Mouse (Mus musculus): Measurements from ENCODE around the gene Snx7. TPM values are rescaled to one million over a fixed set of nuclear protein-coding genes. Genes with fewer than 3 reads are reported as not detected.
A peak's percentile ranks its signal among the peaks of the same experiment; 100 is the strongest.

The Snx7 gene
- polyA plus RNA-seq, 1 experiment from 2014 or later: 67.6 TPM

GRCm38 (mm10) chr3:117788800-117789693 lies 79.7 kb downstream of the Snx7 start:
- peak; percentile 66; the same call in 1 of the 2 replicates for ATAC-seq (ENCODE audit: low FRiP score, low TSS enrichment)
- H3K27me3 ChIP-seq (ENCODE audit: insufficient read depth, low read length): no peaks in the 10 kb centered on the region
- 66% methylated on average over 14 of the region's 14 CpGs for WGBS

GRCm38 (mm10) chr3:117787247-117787646 lies 81.5 kb downstream of the Snx7 start:
- Histone ChIP-seq H3K36me3 (ENCODE audit: insufficient read depth, low read length) (no peaks in the 10 kb centered on the region), H3K9me3 (ENCODE audit: low read length) (no peaks in the 10 kb centered on the region), H3K9ac (replicated peaks; ENCODE audit: low read length) (no peak overlapping the region), H3K27ac (ENCODE audit: low read length) (peak overlapping the region; percentile 50; the same call in 1 of the 2 replicates), H3K4me3 (ENCODE audit: low read length) (no peak overlapping the region), H3K4me2 (replicated peaks; ENCODE audit: low read depth, low read length) (no peak overlapping the region), H3K4me1 (ENCODE audit: insufficient read depth, low read length) (peaks cover 11% of the 10 kb centered on the region), H3K27me3 (ENCODE audit: insufficient read depth, low read length) (no peaks in the 10 kb centered on the region)
- 38% methylated on average over 6 of the region's 6 CpGs for WGBS
- ATAC-seq (ENCODE audit: low FRiP score, low TSS enrichment): peak; percentile 91

More at GRCm38 (mm10) chr3:117788800-117789693, 79.7 kb downstream of the Snx7 start:
- Histone ChIP-seq H3K36me3 (ENCODE audit: insufficient read depth, low read length) (no peaks in the 10 kb centered on the region), H3K4me3 (ENCODE audit: low read length) (no peak overlapping the region), H3K9ac (replicated peaks; ENCODE audit: low read length) (no peak overlapping the region), H3K9me3 (ENCODE audit: low read length) (no peaks in the 10 kb centered on the region), H3K4me2 (replicated peaks; ENCODE audit: low read depth, low read length) (no peak overlapping the region), H3K27ac (ENCODE audit: low read length) (no peak overlapping the region), H3K4me1 (ENCODE audit: insufficient read depth, low read length) (peaks cover 11% of the 10 kb centered on the region)

DNA sequence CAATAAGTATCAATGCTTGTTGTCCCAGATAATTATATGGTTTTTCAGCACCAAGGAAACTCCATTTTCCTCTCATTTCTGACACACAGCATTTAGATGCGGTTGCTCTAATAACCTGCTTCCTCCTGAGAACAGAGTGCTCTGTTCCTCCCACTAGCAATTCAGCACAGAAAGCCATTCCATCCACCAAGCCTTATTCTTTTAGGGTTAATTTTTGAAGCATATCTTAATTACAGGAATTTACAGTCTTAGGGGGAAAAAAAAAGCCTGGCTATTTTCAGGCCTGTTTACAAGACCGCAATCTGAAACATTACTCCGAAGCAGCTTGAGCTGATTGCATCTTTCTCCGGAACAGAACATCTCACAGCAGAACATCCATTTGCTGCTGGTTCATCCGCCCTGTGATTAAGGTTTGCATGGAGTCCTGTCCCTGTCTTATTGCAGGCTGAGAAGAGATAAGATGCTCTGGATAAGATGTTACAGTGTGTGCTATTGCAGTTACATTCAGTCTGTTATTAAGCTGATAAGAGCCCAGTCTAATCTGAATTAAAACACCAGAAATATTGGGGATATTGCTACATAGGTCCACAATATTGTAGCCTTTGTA lies 116.5 kb downstream of the Snx7 start:
- H3K27ac ChIP-seq (ENCODE audit: low read length): no peak overlapping the region
- H3K27me3 ChIP-seq (ENCODE audit: insufficient read depth, low read length): no peaks in the 10 kb centered on the region
- no peaks in the 10 kb centered on the region for H3K4me1 ChIP-seq (ENCODE audit: insufficient read depth, low read length)
- no peak overlapping the region for H3K4me3 ChIP-seq (ENCODE audit: low read length)
- H3K36me3 ChIP-seq (ENCODE audit: insufficient read depth, low read length): no peaks in the 10 kb centered on the region
- no peaks in the 10 kb centered on the region for H3K9me3 ChIP-seq (ENCODE audit: low read length)
- WGBS: 85% methylated on average over 5 of the region's 5 CpGs
- no peak overlapping the region for H3K9ac ChIP-seq (replicated peaks; ENCODE audit: low read length)
- ATAC-seq (ENCODE audit: low FRiP score, low TSS enrichment): no peak
- H3K4me2 ChIP-seq (replicated peaks; ENCODE audit: low read depth, low read length): no peak overlapping the region

DNA sequence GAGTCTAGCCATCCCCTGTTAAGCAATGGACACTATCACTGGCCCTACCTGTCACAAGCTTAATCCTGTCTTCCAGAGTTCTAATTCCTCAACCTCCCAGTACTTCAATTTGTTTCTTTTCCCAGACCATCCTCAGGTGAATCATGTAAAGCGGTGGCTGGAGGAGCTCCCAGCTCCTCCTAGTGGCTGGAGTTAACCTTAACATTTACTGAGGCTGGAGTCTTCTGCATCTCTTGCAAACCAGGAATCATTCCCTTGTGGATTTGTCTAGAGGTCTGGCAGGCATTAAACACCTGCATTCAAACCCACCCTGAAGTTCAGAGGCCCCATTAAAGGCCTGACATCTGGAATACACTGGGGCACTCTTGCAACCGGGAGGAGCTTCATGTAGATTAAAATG lies 117.1 kb downstream of the Snx7 start:
- no peaks in the 10 kb centered on the region for H3K27me3 ChIP-seq (ENCODE audit: insufficient read depth, low read length)
- no peaks in the 10 kb centered on the region for H3K36me3 ChIP-seq (ENCODE audit: insufficient read depth, low read length)
- no peak overlapping the region for H3K27ac ChIP-seq (ENCODE audit: low read length)

GRCm38 (mm10) chr3:117749256-117749655 lies 119.5 kb downstream of the Snx7 start:
- no peak overlapping the region for H3K9ac ChIP-seq (replicated peaks; ENCODE audit: low read length)
- H3K27me3 ChIP-seq (ENCODE audit: insufficient read depth, low read length): no peaks in the 10 kb centered on the region
- no peak overlapping the region for H3K27ac ChIP-seq (ENCODE audit: low read length)
- no peaks in the 10 kb centered on the region for H3K4me1 ChIP-seq (ENCODE audit: insufficient read depth, low read length)
- no peak for ATAC-seq (ENCODE audit: low FRiP score, low TSS enrichment)
- no peak overlapping the region for H3K4me3 ChIP-seq (ENCODE audit: low read length)
- H3K36me3 ChIP-seq (ENCODE audit: insufficient read depth, low read length): no peaks in the 10 kb centered on the region
- no peaks in the 10 kb centered on the region for H3K9me3 ChIP-seq (ENCODE audit: low read length)
- H3K4me2 ChIP-seq (replicated peaks; ENCODE audit: low read depth, low read length): no peak overlapping the region
- WGBS: 85% methylated on average over 3 of the region's 3 CpGs

More for the DNA sequence above, 117.1 kb downstream of the Snx7 start:
- Histone ChIP-seq H3K4me3 (ENCODE audit: low read length) (no peak overlapping the region), H3K9ac (replicated peaks; ENCODE audit: low read length) (no peak overlapping the region), H3K4me2 (replicated peaks; ENCODE audit: low read depth, low read length) (no peak overlapping the region), H3K9me3 (ENCODE audit: low read length) (no peaks in the 10 kb centered on the region), H3K4me1 (ENCODE audit: insufficient read depth, low read length) (no peaks in the 10 kb centered on the region)
- 47% methylated on average over 2 of the region's 2 CpGs for WGBS
- no peak for ATAC-seq (ENCODE audit: low FRiP score, low TSS enrichment)

GRCm38 (mm10) chr3:117739760-117740159 lies 129.0 kb downstream of the Snx7 start:
- WGBS: 68% methylated on average over 5 of the region's 5 CpGs
- Histone ChIP-seq H3K36me3 (ENCODE audit: insufficient read depth, low read length) (no peaks in the 10 kb centered on the region), H3K9me3 (ENCODE audit: low read length) (no peaks in the 10 kb centered on the region), H3K9ac (replicated peaks; ENCODE audit: low read length) (no peak overlapping the region), H3K27me3 (ENCODE audit: insufficient read depth, low read length) (no peaks in the 10 kb centered on the region), H3K4me2 (replicated peaks; ENCODE audit: low read depth, low read length) (no peak overlapping the region), H3K27ac (ENCODE audit: low read length) (no peak overlapping the region), H3K4me3 (ENCODE audit: low read length) (no peak overlapping the region), H3K4me1 (ENCODE audit: insufficient read depth, low read length) (no peaks in the 10 kb centered on the region)
- ATAC-seq (ENCODE audit: low FRiP score, low TSS enrichment): no peak

GRCm38 (mm10) chr3:117732661-117733060 lies 136.1 kb downstream of the Snx7 start:
- no peaks in the 10 kb centered on the region for H3K36me3 ChIP-seq (ENCODE audit: insufficient read depth, low read length)
- no peak overlapping the region for H3K4me3 ChIP-seq (ENCODE audit: low read length)
- no peak overlapping the region for H3K4me2 ChIP-seq (replicated peaks; ENCODE audit: low read depth, low read length)
- no peaks in the 10 kb centered on the region for H3K27me3 ChIP-seq (ENCODE audit: insufficient read depth, low read length)
- no peak overlapping the region for H3K27ac ChIP-seq (ENCODE audit: low read length)
- H3K9ac ChIP-seq (replicated peaks; ENCODE audit: low read length): no peak overlapping the region
- 78% methylated on average over 4 of the region's 4 CpGs for WGBS
- no peak for ATAC-seq (ENCODE audit: low FRiP score, low TSS enrichment)
- H3K9me3 ChIP-seq (ENCODE audit: low read length): no peaks in the 10 kb centered on the region
- H3K4me1 ChIP-seq (ENCODE audit: insufficient read depth, low read length): no peaks in the 10 kb centered on the region

Small RNAs within 50 kb of the gene (microRNA-seq; reads per million reads assigned to microRNA genes)
- not detected for gene Gm24811
